Mouse (Mus musculus) stomach, embryonic 14.5 days (tissue): ENCODE results near the gene Rab39. TPM values are rescaled to one million over a fixed set of nuclear protein-coding genes. Genes with fewer than 3 reads are reported as not detected.

Experiments
- ATAC-seq: fragments of 200-750 bp; cut with Nextera tagmentation; 2 replicates; pipeline ENCODE4 v1.8.0; 2017; ENCODE audit warnings: low read depth, moderate TSS enrichment; ENCODE audit not compliant: insufficient number of reproducible peaks, insufficient read depth, low FRiP score
- H3K27ac ChIP-seq: fragments of 300-500 bp; sonication (generic); 2 replicates; pipeline ENCODE4 v1.5.1; 2014; ENCODE audit warnings: mild to moderate bottlenecking, low read length, moderate library complexity, mixed read lengths
- H3K27me3 ChIP-seq: fragments of 300-500 bp; sonication (generic); 2 replicates; pipeline ENCODE4 v1.6.1; 2014; ENCODE audit warnings: low read length, control low read depth, mixed read lengths; ENCODE audit not compliant: control insufficient read depth, insufficient read depth
- H3K36me3 ChIP-seq: fragments of 300-500 bp; sonication (generic); 2 replicates; pipeline ENCODE4 v1.6.1; 2014; ENCODE audit warnings: mild to moderate bottlenecking, control low read depth, low read length, moderate library complexity, mixed read lengths; ENCODE audit not compliant: control insufficient read depth, insufficient read depth
- H3K4me1 ChIP-seq: fragments of 300-500 bp; sonication (generic); 2 replicates; pipeline ENCODE4 v1.6.1; 2014; ENCODE audit warnings: low read length, control low read depth, mixed read lengths; ENCODE audit not compliant: control insufficient read depth, insufficient read depth
- H3K4me2 ChIP-seq: fragments of 300-500 bp; sonication (generic); replicated peaks from 2 replicates; pipeline ENCODE4 v1.6.1; 2014; ENCODE audit warnings: low read depth, low read length, control low read depth
- H3K4me3 ChIP-seq: fragments of 300-500 bp; sonication (generic); 2 replicates; pipeline ENCODE4 v1.5.1; 2014; ENCODE audit warnings: low read depth, low read length, control low read depth
- H3K9ac ChIP-seq: fragments of 300-500 bp; sonication (generic); replicated peaks from 2 replicates; pipeline ENCODE4 v1.6.1; 2014; ENCODE audit warnings: low read depth, mild to moderate bottlenecking, control low read depth, low read length, moderate library complexity, mixed read lengths
- H3K9me3 ChIP-seq: fragments of 300-500 bp; sonication (generic); 2 replicates; pipeline ENCODE4 v1.6.1; 2016; ENCODE audit warnings: low read depth, low read length, control low read depth; ENCODE audit not compliant: control insufficient read depth
- WGBS: fragments of 180-500 bp; shearing (Covaris S2); extraction: QIAGEN DNeasy Blood & Tissue Kit; methylation state at CpG from one replicate; pipeline ENCODE4 v1.1.7; 2014; 5-methylcytosine and 5-hydroxymethylcytosine counted together
- polyA plus RNA-seq: library from polyadenylated mRNA; unstranded; fragments of >200 nt; fragmentation: Nextera tagmentation; extraction: Ambion mirVana; gene quantifications from 2 replicates; pipeline ENCODE4 v1.2.1, GENCODE M21; 2014

The Rab39 gene
- polyA plus RNA-seq = 0.29 and 0.61 TPM in 2 replicates

- Histone ChIP-seq H3K4me2 (peak within 1 kb of the TSS; percentile 82), H3K4me1 (0 out of 2 replicates have a peak, but pooled peaks cover 5% of the 10 kb centered on the region), H3K9ac (no peak within 1 kb of the TSS), H3K27ac (no peak within 1 kb of the TSS), H3K27me3 (no peaks in the 10 kb centered on the region), H3K4me3 (peak within 1 kb of the TSS; percentile 41), H3K9me3 (no peaks in the 10 kb centered on the region), H3K36me3 (no peaks in the 10 kb centered on the region)
- peak; percentile 96 for ATAC-seq
- WGBS = under 1% methylated on average over 49 of the region's 49 CpGs
These were observed at the start of gene Rab39 for GRCm38 (mm10) chr9:53705992-53706696. Gene Rab39 (minus strand): TSS chr9:53706232.

GRCm38 (mm10) chr9:53754801-53755200 is 48.8 kb upstream of the Rab39 start:
- Histone ChIP-seq H3K27me3 (no peaks in the 10 kb centered on the region), H3K36me3 (no peaks in the 10 kb centered on the region), H3K9ac (no peak overlapping the region), H3K9me3 (no peaks in the 10 kb centered on the region), H3K4me2 (no peak overlapping the region), H3K27ac (no peak overlapping the region), H3K4me3 (no peak overlapping the region), H3K4me1 (no peaks in the 10 kb centered on the region)
- no peak for ATAC-seq

- H3K36me3 ChIP-seq = no peaks in the 10 kb centered on the region
- no peaks in the 10 kb centered on the region for H3K4me1 ChIP-seq
- no peak overlapping the region for H3K4me2 ChIP-seq
- H3K9ac ChIP-seq = no peak overlapping the region
- no peak for ATAC-seq
- no peaks in the 10 kb centered on the region for H3K9me3 ChIP-seq
- no peaks in the 10 kb centered on the region for H3K27me3 ChIP-seq
- no peak overlapping the region for H3K4me3 ChIP-seq
- no peak overlapping the region for H3K27ac ChIP-seq
- 51% methylated on average over 5 of the region's 5 CpGs for WGBS
These were observed 44.9 kb upstream of the Rab39 start for GRCm38 (mm10) chr9:53750899-53751298.

- Histone ChIP-seq H3K9ac (no peak overlapping the region), H3K36me3 (no peaks in the 10 kb centered on the region), H3K27me3 (no peaks in the 10 kb centered on the region), H3K4me2 (no peak overlapping the region), H3K9me3 (no peaks in the 10 kb centered on the region), H3K4me1 (no peaks in the 10 kb centered on the region), H3K27ac (no peak overlapping the region), H3K4me3 (no peak overlapping the region)
- ATAC-seq = no peak
- 85% methylated on average over 13 of the region's 13 CpGs for WGBS
These were observed 44.4 kb upstream of the Rab39 start for GRCm38 (mm10) chr9:53750411-53750810.

GRCm38 (mm10) chr9:53740829-53741404 is 34.9 kb upstream of the Rab39 start:
- H3K27me3 ChIP-seq = no peaks in the 10 kb centered on the region
- H3K9ac ChIP-seq = no peak overlapping the region
- no peak for ATAC-seq
- H3K4me3 ChIP-seq = no peak overlapping the region
- H3K4me2 ChIP-seq = no peak overlapping the region
- 42% methylated on average over 3 of the region's 3 CpGs for WGBS
- H3K36me3 ChIP-seq = no peaks in the 10 kb centered on the region
- H3K27ac ChIP-seq = no peak overlapping the region
- no peaks in the 10 kb centered on the region for H3K9me3 ChIP-seq
- H3K4me1 ChIP-seq = no peaks in the 10 kb centered on the region

GRCm38 (mm10) chr9:53705491-53705991 is 491 bp downstream of the Rab39 start:
- ATAC-seq = no peak
- under 1% methylated on average over 28 of the region's 28 CpGs for WGBS

GRCm38 (mm10) chr9:53702991-53703390 is 3.0 kb downstream of the Rab39 start:
- Histone ChIP-seq H3K36me3 (no peaks in the 10 kb centered on the region), H3K4me2 (no peak overlapping the region), H3K27ac (no peak overlapping the region), H3K27me3 (no peaks in the 10 kb centered on the region), H3K4me1 (0 out of 2 replicates have a peak, but pooled peaks cover 5% of the 10 kb centered on the region), H3K4me3 (no peak overlapping the region), H3K9ac (no peak overlapping the region), H3K9me3 (no peaks in the 10 kb centered on the region)
- WGBS = 84% methylated on average over 1 of the region's 1 CpGs
- ATAC-seq = no peak

More at GRCm38 (mm10) chr9:53705491-53705991, 491 bp downstream of the Rab39 start:
- H3K9me3 ChIP-seq = no peaks in the 10 kb centered on the region
- peak overlapping the region; percentile 82 for H3K4me2 ChIP-seq
- peak overlapping the region; percentile 41 for H3K4me3 ChIP-seq
- H3K27me3 ChIP-seq = no peaks in the 10 kb centered on the region
- H3K4me1 ChIP-seq = 0 out of 2 replicates have a peak, but pooled peaks cover 5% of the 10 kb centered on the region
- H3K9ac ChIP-seq = no peak overlapping the region
- H3K36me3 ChIP-seq = no peaks in the 10 kb centered on the region
- H3K27ac ChIP-seq = no peak overlapping the region

GRCm38 (mm10) chr9:53700496-53700895 is 5.5 kb downstream of the Rab39 start:
- H3K9ac ChIP-seq = no peak overlapping the region
- ATAC-seq = no peak
- WGBS = 68% methylated on average over 4 of the region's 4 CpGs
- no peaks in the 10 kb centered on the region for H3K36me3 ChIP-seq
- H3K9me3 ChIP-seq = no peaks in the 10 kb centered on the region
- H3K4me1 ChIP-seq = 0 out of 2 replicates have a peak, but pooled peaks cover 5% of the 10 kb centered on the region
- no peaks in the 10 kb centered on the region for H3K27me3 ChIP-seq
- H3K4me3 ChIP-seq = no peak overlapping the region
- no peak overlapping the region for H3K4me2 ChIP-seq
- H3K27ac ChIP-seq = no peak overlapping the region
